Mouse (Mus musculus): ENCODE measurements at regions not wholly inside any gene's neighbourhood (a gene's known extent, or its start where the extent isn't known, plus 50 kb on each side); places are given as distances from the start of the nearest gene placed in this dataset.

DNA sequence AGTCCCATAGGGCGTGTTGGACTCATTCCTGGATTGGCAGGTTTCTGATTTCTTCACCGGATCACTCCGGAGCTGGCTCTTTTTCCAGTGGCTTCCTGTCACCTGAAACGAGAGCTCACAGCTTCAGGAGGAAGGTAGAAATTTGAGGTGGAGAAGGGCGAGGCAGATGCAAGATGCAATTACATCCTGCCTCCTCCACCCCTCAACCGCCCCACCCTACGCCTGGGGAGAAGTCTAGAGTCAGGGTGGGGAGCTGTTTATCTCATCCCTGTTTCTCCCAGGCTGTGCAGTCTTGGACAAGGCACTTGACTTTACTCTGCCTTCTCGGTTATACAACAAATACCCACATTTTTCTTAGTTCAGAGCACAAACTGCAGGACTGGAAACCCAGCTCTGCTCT is 302.8 kb upstream of the Klf3 start:
- no peak for ATAC-seq
- H3K27ac ChIP-seq (ENCODE audit: low read length): no peak overlapping the region
- no peak overlapping the region for H3K4me3 ChIP-seq (ENCODE audit: low read depth, low read length)
- no peak overlapping the region for H3K4me2 ChIP-seq (ENCODE audit: low read length)
- WGBS: 91% methylated on average over 8 of the region's 8 CpGs
- H3K9ac ChIP-seq (ENCODE audit: low read depth, low read length): no peak overlapping the region
- no peaks in the 10 kb centered on the region for H3K27me3 ChIP-seq (ENCODE audit: control insufficient read depth, insufficient read depth, low read depth, low read length)
- no peaks in the 10 kb centered on the region for H3K36me3 ChIP-seq (ENCODE audit: control insufficient read depth, insufficient read depth, low read length)
- no peaks in the 10 kb centered on the region for H3K9me3 ChIP-seq (replicated peaks; ENCODE audit: control insufficient read depth, low read length, poor library complexity, severe bottlenecking)
- H3K4me1 ChIP-seq (ENCODE audit: control insufficient read depth, insufficient read depth, low read length): peaks cover 3% of the 10 kb centered on the region; the same call in 1 of the 2 replicates

DNA sequence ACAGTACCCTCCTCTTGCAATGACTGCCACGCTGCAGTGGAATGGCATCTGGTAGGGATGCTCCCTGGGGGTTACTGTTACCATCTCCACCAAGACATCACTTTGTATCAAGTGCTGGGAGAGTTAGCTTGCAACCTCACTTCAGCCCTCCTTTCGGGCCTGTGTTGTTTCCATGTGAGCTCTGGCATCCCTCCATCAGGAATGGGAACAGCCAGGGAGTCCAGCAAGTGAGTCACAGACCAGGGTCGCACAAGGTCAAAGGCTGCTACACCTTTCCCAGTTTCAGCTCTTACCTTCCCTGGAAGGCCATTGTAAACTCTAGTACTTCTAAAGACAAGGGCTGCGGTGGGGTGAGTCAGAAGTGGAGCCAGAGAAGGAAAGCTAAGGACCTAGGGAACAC is 302.3 kb upstream of the Klf3 start:
- peaks cover 5% of the 10 kb centered on the region; the same call in 1 of the 2 replicates for H3K4me1 ChIP-seq (ENCODE audit: control insufficient read depth, insufficient read depth, low read length)
- no peak overlapping the region for H3K9ac ChIP-seq (ENCODE audit: low read depth, low read length)
- ATAC-seq: no peak

DNA sequence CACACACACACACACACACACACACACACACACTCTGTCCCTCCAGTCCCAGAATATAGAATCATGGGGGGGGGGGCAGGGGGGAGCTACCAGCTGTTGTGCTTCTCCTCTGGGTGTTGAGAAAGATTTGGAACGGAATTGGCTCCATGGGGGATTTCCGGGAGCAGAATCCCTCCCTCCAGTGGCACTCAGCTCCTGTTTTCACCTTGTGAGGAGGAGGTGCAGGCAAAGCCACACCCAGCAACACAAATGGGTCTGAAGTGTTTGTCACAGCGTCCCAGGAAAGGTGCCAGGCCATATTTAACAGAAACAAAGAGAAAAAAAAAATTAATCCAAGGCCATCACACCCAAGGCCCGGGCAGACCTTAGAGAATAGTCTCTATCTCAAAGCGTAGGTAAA is 301.4 kb upstream of the Klf3 start:
- Histone ChIP-seq H3K27ac (ENCODE audit: low read length) (no peak overlapping the region), H3K4me2 (ENCODE audit: low read length) (no peak overlapping the region), H3K9ac (ENCODE audit: low read depth, low read length) (no peak overlapping the region), H3K4me3 (ENCODE audit: low read depth, low read length) (no peak overlapping the region), H3K36me3 (ENCODE audit: control insufficient read depth, insufficient read depth, low read length) (no peaks in the 10 kb centered on the region), H3K9me3 (replicated peaks; ENCODE audit: control insufficient read depth, low read length, poor library complexity, severe bottlenecking) (no peaks in the 10 kb centered on the region), H3K4me1 (ENCODE audit: control insufficient read depth, insufficient read depth, low read length) (peaks cover 8% of the 10 kb centered on the region), H3K27me3 (ENCODE audit: control insufficient read depth, insufficient read depth, low read depth, low read length) (no peaks in the 10 kb centered on the region)
- no peak for ATAC-seq
- 84% methylated on average over 5 of the region's 5 CpGs for WGBS

More for the DNA sequence above, 302.3 kb upstream of the Klf3 start:
- H3K4me3 ChIP-seq (ENCODE audit: low read depth, low read length): no peak overlapping the region
- no peak overlapping the region for H3K27ac ChIP-seq (ENCODE audit: low read length)
- H3K27me3 ChIP-seq (ENCODE audit: control insufficient read depth, insufficient read depth, low read depth, low read length): no peaks in the 10 kb centered on the region
- H3K9me3 ChIP-seq (replicated peaks; ENCODE audit: control insufficient read depth, low read length, poor library complexity, severe bottlenecking): no peaks in the 10 kb centered on the region
- H3K36me3 ChIP-seq (ENCODE audit: control insufficient read depth, insufficient read depth, low read length): no peaks in the 10 kb centered on the region
- WGBS: 83% methylated on average over 4 of the region's 4 CpGs
- no peak overlapping the region for H3K4me2 ChIP-seq (ENCODE audit: low read length)

DNA sequence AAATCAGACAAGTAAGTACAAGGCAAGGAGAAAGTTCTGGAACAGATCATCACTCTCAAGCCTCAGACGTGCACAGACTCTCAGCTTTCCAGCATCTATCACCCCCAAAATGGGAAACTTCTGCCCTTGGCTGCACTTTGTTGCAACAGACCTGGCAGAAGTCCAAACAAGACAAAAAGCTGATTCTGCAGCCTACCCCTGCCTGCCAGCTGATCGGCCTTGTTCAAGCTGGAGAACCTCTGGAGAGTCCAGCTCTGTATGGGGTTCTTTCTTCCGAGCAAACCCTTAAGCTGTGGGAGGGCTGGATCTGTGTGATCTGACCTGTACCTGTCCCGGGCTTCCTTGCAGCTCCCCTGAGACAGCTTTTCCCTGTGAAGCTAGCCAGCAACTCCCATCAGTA is 299.7 kb upstream of the Klf3 start:
- ATAC-seq: no peak
- Histone ChIP-seq H3K36me3 (ENCODE audit: control insufficient read depth, insufficient read depth, low read length) (no peaks in the 10 kb centered on the region), H3K9me3 (replicated peaks; ENCODE audit: control insufficient read depth, low read length, poor library complexity, severe bottlenecking) (no peaks in the 10 kb centered on the region), H3K9ac (ENCODE audit: low read depth, low read length) (no peak overlapping the region), H3K27ac (ENCODE audit: low read length) (no peak overlapping the region), H3K4me3 (ENCODE audit: low read depth, low read length) (no peak overlapping the region), H3K4me2 (ENCODE audit: low read length) (no peak overlapping the region), H3K27me3 (ENCODE audit: control insufficient read depth, insufficient read depth, low read depth, low read length) (no peaks in the 10 kb centered on the region), H3K4me1 (ENCODE audit: control insufficient read depth, insufficient read depth, low read length) (peaks cover 8% of the 10 kb centered on the region)
- WGBS: 48% methylated on average over 4 of the region's 4 CpGs

DNA sequence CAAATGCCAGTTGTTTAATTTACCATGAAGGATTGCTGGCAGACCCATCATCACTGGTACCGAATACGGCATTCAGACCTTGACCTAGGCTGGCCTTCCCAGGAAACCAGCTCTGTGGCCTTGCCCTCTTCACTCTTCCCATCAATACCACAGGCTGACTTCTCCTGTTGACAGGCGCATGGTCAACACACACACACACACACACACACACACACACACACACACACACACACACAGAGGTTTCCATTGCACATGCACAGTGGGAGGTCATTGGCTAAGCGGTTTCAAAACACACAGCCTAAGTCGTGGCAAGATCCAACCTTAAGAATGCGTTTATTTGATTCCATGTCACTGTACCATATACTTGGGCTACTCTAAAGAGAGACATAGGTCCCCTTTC is 298.7 kb upstream of the Klf3 start:
- WGBS: 52% methylated on average over 6 of the region's 6 CpGs
- Histone ChIP-seq H3K9me3 (replicated peaks; ENCODE audit: control insufficient read depth, low read length, poor library complexity, severe bottlenecking) (no peaks in the 10 kb centered on the region), H3K9ac (ENCODE audit: low read depth, low read length) (no peak overlapping the region), H3K27me3 (ENCODE audit: control insufficient read depth, insufficient read depth, low read depth, low read length) (no peaks in the 10 kb centered on the region), H3K4me3 (ENCODE audit: low read depth, low read length) (no peak overlapping the region), H3K4me1 (ENCODE audit: control insufficient read depth, insufficient read depth, low read length) (peaks cover 8% of the 10 kb centered on the region), H3K4me2 (ENCODE audit: low read length) (no peak overlapping the region), H3K36me3 (ENCODE audit: control insufficient read depth, insufficient read depth, low read length) (no peaks in the 10 kb centered on the region), H3K27ac (ENCODE audit: low read length) (no peak overlapping the region)
- no peak for ATAC-seq

DNA sequence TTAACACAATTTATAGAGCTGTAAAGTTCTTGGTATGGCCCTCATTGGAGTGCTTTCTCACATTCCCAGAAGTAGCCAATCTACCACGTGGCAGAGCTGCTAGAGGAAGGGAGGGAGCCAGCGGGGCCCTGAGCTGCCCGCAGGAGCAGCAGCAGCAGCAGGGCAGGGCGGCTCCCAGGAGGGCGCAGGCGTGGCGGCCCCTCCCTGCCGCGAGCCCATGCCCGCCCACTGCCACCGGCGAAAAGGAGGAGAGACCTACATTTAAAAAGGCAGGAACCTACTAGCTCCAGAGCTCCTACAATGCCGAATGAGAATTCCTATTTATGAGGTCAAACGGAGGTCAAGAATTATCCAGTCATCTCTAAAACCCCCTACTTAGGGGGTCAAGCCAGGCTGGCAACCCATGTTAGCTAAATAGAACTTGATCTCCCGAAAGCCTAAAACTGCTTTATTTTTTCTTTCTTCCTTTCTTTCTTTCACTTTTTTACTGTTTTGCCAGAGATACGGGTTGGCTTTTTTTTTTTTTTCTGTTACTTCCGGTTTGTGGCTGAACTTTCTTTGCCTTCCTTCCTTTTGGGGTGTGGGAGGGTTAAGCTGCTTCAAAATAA is 297.9 kb upstream of the Klf3 start:
- H3K9ac ChIP-seq (ENCODE audit: low read depth, low read length): peak overlapping the region; percentile 49; the same call in 1 of the 2 replicates
- WGBS: 2% methylated on average over 17 of the region's 17 CpGs
- H3K4me3 ChIP-seq (ENCODE audit: low read depth, low read length): peak overlapping the region; percentile 33
- no peaks in the 10 kb centered on the region for H3K9me3 ChIP-seq (replicated peaks; ENCODE audit: control insufficient read depth, low read length, poor library complexity, severe bottlenecking)
- H3K4me1 ChIP-seq (ENCODE audit: control insufficient read depth, insufficient read depth, low read length): peaks cover 8% of the 10 kb centered on the region
- H3K27me3 ChIP-seq (ENCODE audit: control insufficient read depth, insufficient read depth, low read depth, low read length): no peaks in the 10 kb centered on the region
- peak overlapping the region; percentile 70 for H3K4me2 ChIP-seq (ENCODE audit: low read length)
- ATAC-seq: peak; percentile 46
- H3K27ac ChIP-seq (ENCODE audit: low read length): no peak overlapping the region
- H3K36me3 ChIP-seq (ENCODE audit: control insufficient read depth, insufficient read depth, low read length): no peaks in the 10 kb centered on the region

DNA sequence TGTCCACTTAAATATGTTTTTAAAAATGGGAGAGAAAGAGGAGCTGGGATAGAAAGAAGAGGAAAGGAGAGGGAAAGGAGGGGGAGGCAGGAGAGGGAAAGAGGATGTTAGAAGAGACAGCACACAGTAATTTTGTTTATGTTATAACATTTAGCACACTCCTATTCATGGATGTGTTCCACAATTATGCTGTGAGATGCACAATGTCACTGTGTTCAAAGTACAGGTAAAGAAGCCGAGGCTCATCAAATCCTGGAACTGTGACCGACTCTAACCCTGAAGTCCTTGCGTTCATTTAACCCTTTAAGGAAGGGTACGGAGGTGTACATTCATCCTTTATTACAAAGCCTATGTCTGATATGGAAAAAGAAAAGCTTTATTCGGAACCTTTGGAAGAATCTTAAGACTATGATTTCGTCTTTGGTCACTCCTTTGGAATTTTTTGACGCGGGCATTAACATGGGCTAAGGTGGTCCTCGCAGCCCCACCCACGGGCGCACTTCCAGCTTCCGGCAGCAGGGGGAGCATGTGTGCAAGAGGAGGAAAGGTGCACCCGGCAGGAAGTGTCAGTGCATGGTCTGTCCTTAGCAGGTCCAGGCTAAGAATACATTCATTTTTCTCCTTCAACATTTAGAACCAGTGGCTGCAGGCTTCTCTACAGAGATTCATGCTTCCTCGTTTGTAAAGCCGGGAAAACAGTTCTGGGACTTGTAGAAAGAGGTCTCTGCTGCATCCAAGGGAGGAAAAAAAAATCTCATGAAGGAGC is 297.2 kb upstream of the Klf3 start:
- H3K27ac ChIP-seq (ENCODE audit: low read length): no peak overlapping the region

DNA sequence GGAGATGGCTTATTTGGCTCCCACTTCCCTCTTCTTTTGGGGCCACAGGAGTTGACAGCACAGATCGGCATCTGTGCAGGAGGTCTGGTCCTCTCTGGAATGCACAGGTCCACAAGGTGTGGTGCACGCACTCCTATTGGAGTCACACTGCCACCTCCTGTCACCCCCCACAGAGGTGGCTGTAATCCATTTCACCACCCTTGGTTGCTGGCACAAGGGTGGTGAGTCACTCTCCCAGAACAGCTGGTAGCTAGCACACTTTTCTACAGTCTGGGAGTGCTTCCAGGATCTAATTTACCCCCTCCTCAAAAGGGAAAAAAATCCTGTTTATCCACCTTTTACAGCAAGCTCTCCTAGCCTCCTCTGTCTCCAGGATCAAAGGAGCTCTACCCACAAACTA is 294.6 kb upstream of the Klf3 start:
- peaks cover 8% of the 10 kb centered on the region for H3K4me1 ChIP-seq (ENCODE audit: control insufficient read depth, insufficient read depth, low read length)
- WGBS: 89% methylated on average over 2 of the region's 2 CpGs
- no peak overlapping the region for H3K27ac ChIP-seq (ENCODE audit: low read length)
- H3K4me2 ChIP-seq (ENCODE audit: low read length): no peak overlapping the region
- no peak overlapping the region for H3K9ac ChIP-seq (ENCODE audit: low read depth, low read length)
- no peaks in the 10 kb centered on the region for H3K36me3 ChIP-seq (ENCODE audit: control insufficient read depth, insufficient read depth, low read length)
- H3K27me3 ChIP-seq (ENCODE audit: control insufficient read depth, insufficient read depth, low read depth, low read length): no peaks in the 10 kb centered on the region
- no peaks in the 10 kb centered on the region for H3K9me3 ChIP-seq (replicated peaks; ENCODE audit: control insufficient read depth, low read length, poor library complexity, severe bottlenecking)
- no peak for ATAC-seq
- no peak overlapping the region for H3K4me3 ChIP-seq (ENCODE audit: low read depth, low read length)

More for the DNA sequence above, 297.2 kb upstream of the Klf3 start:
- H3K4me3 ChIP-seq (ENCODE audit: low read depth, low read length): peak overlapping the region; percentile 33
- no peaks in the 10 kb centered on the region for H3K9me3 ChIP-seq (replicated peaks; ENCODE audit: control insufficient read depth, low read length, poor library complexity, severe bottlenecking)
- H3K36me3 ChIP-seq (ENCODE audit: control insufficient read depth, insufficient read depth, low read length): no peaks in the 10 kb centered on the region
- WGBS: 2% methylated on average over 15 of the region's 15 CpGs
- H3K4me2 ChIP-seq (ENCODE audit: low read length): peak overlapping the region; percentile 70
- H3K4me1 ChIP-seq (ENCODE audit: control insufficient read depth, insufficient read depth, low read length): peaks cover 8% of the 10 kb centered on the region
- H3K27me3 ChIP-seq (ENCODE audit: control insufficient read depth, insufficient read depth, low read depth, low read length): no peaks in the 10 kb centered on the region
- peak; percentile 82 for ATAC-seq
- H3K9ac ChIP-seq (ENCODE audit: low read depth, low read length): no peak overlapping the region

DNA sequence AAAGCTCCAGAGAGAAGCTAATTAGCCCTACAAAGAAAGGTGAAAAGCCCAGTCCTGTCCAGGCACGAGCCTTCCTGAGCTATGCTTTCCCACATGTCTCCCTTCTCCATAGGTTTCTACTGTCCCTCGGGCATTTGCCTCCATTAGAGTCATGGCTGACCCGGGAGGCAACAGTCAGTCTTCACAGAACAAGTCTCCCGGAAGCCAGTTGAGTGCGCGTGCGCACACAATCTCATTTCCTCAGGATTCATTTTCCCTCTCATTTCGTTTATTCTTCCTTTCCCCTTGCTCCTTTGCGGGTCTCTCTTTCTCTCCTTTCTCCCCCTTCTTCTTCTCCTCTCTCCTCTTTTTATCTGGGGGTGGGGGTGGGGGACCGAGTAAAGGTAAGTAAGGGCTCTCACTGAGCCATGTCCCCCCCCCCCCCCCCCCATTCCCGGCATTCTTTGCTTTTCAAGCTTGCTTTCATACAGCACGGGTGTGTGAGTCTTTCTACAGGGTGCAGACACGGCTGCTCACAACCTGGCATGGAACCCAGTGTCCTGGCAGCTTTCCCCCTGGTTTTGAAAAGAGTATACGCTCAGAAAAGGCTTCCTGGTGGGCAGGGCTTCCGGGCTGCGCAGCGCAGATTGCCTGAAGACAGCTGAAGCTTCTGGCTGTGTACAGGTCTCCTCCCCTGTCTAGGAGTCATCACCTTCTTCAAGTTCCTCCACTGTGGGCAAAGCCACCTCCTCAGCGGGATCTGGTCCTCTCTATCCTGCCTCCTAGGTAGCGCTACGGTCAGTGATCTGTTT is 289.8 kb upstream of the Klf3 start:
- Histone ChIP-seq H3K4me1 (ENCODE audit: control insufficient read depth, insufficient read depth, low read length) (no peaks in the 10 kb centered on the region), H3K27ac (ENCODE audit: low read length) (no peak overlapping the region), H3K4me2 (ENCODE audit: low read length) (no peak overlapping the region), H3K4me3 (ENCODE audit: low read depth, low read length) (no peak overlapping the region), H3K9ac (ENCODE audit: low read depth, low read length) (no peak overlapping the region), H3K27me3 (ENCODE audit: control insufficient read depth, insufficient read depth, low read depth, low read length) (no peaks in the 10 kb centered on the region), H3K36me3 (ENCODE audit: control insufficient read depth, insufficient read depth, low read length) (no peaks in the 10 kb centered on the region), H3K9me3 (replicated peaks; ENCODE audit: control insufficient read depth, low read length, poor library complexity, severe bottlenecking) (no peaks in the 10 kb centered on the region)
- 80% methylated on average over 19 of the region's 20 CpGs for WGBS
- ATAC-seq: no peak
